Mouse (Mus musculus) gonadal fat pad, adult 2 months (tissue): ENCODE measurements around the gene Tuba1b. TPM values are rescaled to one million over a fixed set of nuclear protein-coding genes. Genes with fewer than 3 reads are reported as not detected.
"Not testable (repeated sequence)": the region's sequence is repeated elsewhere in the genome, so short reads cannot be mapped to it uniquely, and the experiment has no call there.

ENCODE experiments used
- DNase-seq: peaks from one replicate; pipeline ENCODE4 v3.0.0-alpha.2; 2012; ENCODE audit warnings: low read depth
- polyA plus RNA-seq: library from polyadenylated mRNA; depleted of rRNA; stranded (reverse); fragments of >200 nt; gene quantifications from 2 replicates; pipeline ENCODE4 v1.2.3, GENCODE M21; 2012

Gene Tuba1b
- polyA plus RNA-seq, 1 experiment = 3,142 TPM

GRCm38 (mm10) chr15:98954425-98955253, 20.3 kb upstream of the Tuba1b start:
- no peak for DNase-seq

GRCm38 (mm10) chr15:98953401-98954356, 19.3 kb upstream of the Tuba1b start, which contains the start of the genes Gm49450 and Tuba1a:
TSS of gene Gm49450 (minus strand) at chr15:98953551.
TSS of gene Tuba1a (minus strand) at chr15:98953703.
- DNase-seq = no peak

GRCm38 (mm10) chr15:98952751-98953400, 18.5 kb upstream of the Tuba1b start:
- no peak for DNase-seq

- DNase-seq = no peak
These were observed 17.7 kb upstream of the Tuba1b start for GRCm38 (mm10) chr15:98952063-98952455.

GRCm38 (mm10) chr15:98951122-98952062, 17.0 kb upstream of the Tuba1b start:
- DNase-seq = not testable (repeated sequence)

- no peak for DNase-seq
These were observed 15.2 kb upstream of the Tuba1b start for GRCm38 (mm10) chr15:98949607-98949892.

- no peak for DNase-seq
These were observed 14.7 kb upstream of the Tuba1b start for GRCm38 (mm10) chr15:98948857-98949606.

- no peak for DNase-seq
These were observed 14.0 kb upstream of the Tuba1b start for GRCm38 (mm10) chr15:98948382-98948781.

- DNase-seq = no peak
These were observed 13.5 kb upstream of the Tuba1b start for GRCm38 (mm10) chr15:98947884-98948283.

- DNase-seq = no peak
These were observed 8.8 kb upstream of the Tuba1b start for GRCm38 (mm10) chr15:98943133-98943532.

- DNase-seq = no peak
These were observed 7.7 kb upstream of the Tuba1b start for GRCm38 (mm10) chr15:98942081-98942480.

GRCm38 (mm10) chr15:98941539-98941938, 7.2 kb upstream of the Tuba1b start:
- DNase-seq = no peak

GRCm38 (mm10) chr15:98940816-98941215, 6.5 kb upstream of the Tuba1b start:
- no peak for DNase-seq

- DNase-seq = no peak
These were observed 540 bp downstream of the Tuba1b start for GRCm38 (mm10) chr15:98933833-98934216.

- DNase-seq = not testable (repeated sequence)
These were observed 1.2 kb downstream of the Tuba1b start for GRCm38 (mm10) chr15:98933004-98933671.

- no peak for DNase-seq
These were observed 3.4 kb downstream of the Tuba1b start for GRCm38 (mm10) chr15:98930998-98931397.

- no peak for DNase-seq
These were observed 4.2 kb downstream of the Tuba1b start for GRCm38 (mm10) chr15:98930017-98930734.

GRCm38 (mm10) chr15:98928598-98929240, 5.6 kb downstream of the Tuba1b start:
- no peak for DNase-seq
